Mouse (Mus musculus): ENCODE measurements around the gene Psmb8. TPM values are rescaled to one million over a fixed set of nuclear protein-coding genes. Genes with fewer than 3 reads are reported as not detected.
"Not testable (repeated sequence)": the region's sequence is repeated elsewhere in the genome, so short reads cannot be mapped to it uniquely, and the experiment has no call there.

Psmb8 gene
- total RNA-seq, 2 experiments from 2014 or later = 2.2 to 3.4 TPM

- DNase-seq = no peak
- intact Hi-C loops (cut with DNase I) = no loop called here
- TF ChIP-seq CTCF (IDR thresholded peaks at IDR 0.05) = no peak
- no peak overlapping the region for H3K4me3 ChIP-seq
- no peak overlapping the region for H3K27ac ChIP-seq
Measured at GRCm38 (mm10) chr17:34224816-34225215, 27.3 kb downstream of the Psmb8 start.

DNA sequence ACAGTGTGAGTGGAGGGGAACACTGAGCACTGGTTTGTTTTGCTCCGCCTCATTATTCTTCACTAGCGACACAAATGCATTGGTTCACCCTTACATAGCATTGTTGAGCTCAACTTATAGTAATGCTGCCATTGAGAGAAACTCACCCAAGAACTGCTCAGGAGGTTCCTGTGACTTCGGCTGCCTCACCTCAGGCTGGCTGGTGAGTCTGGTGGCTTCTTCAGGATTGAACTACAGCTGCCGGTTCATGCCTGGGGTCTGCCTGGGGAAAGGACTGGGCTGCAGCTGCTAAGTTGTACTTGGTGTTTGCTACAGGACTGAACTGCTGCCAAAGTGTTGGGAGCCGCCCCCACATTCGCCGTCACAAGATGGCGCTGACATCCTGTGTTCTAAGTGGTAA lies 27.9 kb downstream of the Psmb8 start:
- H3K27ac ChIP-seq = no peak overlapping the region
- intact Hi-C loops (cut with DNase I) = no loop called here
- no peak for DNase-seq
- no peak for TF ChIP-seq CTCF (IDR thresholded peaks at IDR 0.05)
- no peak overlapping the region for H3K4me3 ChIP-seq

DNA sequence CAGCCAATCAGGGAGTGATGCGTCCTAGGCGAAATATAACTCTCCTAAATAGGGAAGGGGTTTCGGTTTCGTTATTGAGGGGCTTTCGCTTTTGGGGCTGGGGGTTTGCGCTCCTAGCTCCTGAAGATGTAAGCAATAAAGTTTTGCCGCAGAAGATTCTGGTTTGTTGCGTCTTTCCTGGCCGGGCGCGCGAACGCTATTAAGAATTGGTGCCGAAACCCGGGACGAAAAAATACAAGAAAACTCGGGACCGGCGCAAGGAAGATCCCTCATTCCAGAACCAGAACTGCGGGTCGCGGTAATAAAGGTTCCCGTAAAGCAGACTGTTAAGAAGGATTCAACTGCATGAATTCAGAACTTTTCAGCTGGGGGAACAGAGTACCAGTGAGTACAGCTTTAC lies 28.4 kb downstream of the Psmb8 start:
- H3K4me3 ChIP-seq; DNase-seq; intact Hi-C loops (cut with DNase I); H3K27ac ChIP-seq: not testable (repeated sequence)

GRCm38 (mm10) chr17:34230971-34231370 lies 33.5 kb downstream of the Psmb8 start:
- H3K4me3 ChIP-seq, H3K27ac ChIP-seq, DNase-seq: not testable (repeated sequence)
- intact Hi-C loops (cut with DNase I) = loop anchor here (10.0 kb wide), 1 partner anchor 126 kb away; no protein-coding TSS in a partner anchor

- intact Hi-C loops (cut with DNase I) = loop anchor here (10.0 kb wide), 1 partner anchor 127 kb away; no protein-coding TSS in a partner anchor
- DNase-seq, H3K4me3 ChIP-seq: not testable (repeated sequence)
Measured at GRCm38 (mm10) chr17:34232021-34232420, 34.5 kb downstream of the Psmb8 start.

GRCm38 (mm10) chr17:34234926-34235325 lies 37.4 kb downstream of the Psmb8 start:
- intact Hi-C loops (cut with DNase I) = loop anchor here (1.0 to 10.0 kb wide), 2 partner anchors 65 to 130 kb away; no protein-coding TSS in a partner anchor
- Histone ChIP-seq H3K4me3 (no peak overlapping the region), H3K27ac (peak overlapping the region; percentile 46; the same call in 1 of the 2 replicates)
- TF ChIP-seq CTCF (IDR thresholded peaks at IDR 0.05) = peak; percentile 97
- peak; percentile 83 for DNase-seq

More at GRCm38 (mm10) chr17:34232021-34232420, 34.5 kb downstream of the Psmb8 start:
- H3K27ac ChIP-seq = not testable (repeated sequence)

- no peak for DNase-seq
- H3K4me3 ChIP-seq = no peak overlapping the region
- intact Hi-C loops (cut with DNase I) = loop anchor here (10.0 kb wide), 1 partner anchor 132 kb away; no protein-coding TSS in a partner anchor
- no peak for TF ChIP-seq CTCF (IDR thresholded peaks at IDR 0.05)
- no peak overlapping the region for H3K27ac ChIP-seq
Measured at GRCm38 (mm10) chr17:34236691-34237090, 39.2 kb downstream of the Psmb8 start.

GRCm38 (mm10) chr17:34237741-34238140 lies 40.2 kb downstream of the Psmb8 start:
- intact Hi-C loops (cut with DNase I) = loop anchor here (10.0 kb wide), 1 partner anchor 133 kb away; no protein-coding TSS in a partner anchor
- no peak for TF ChIP-seq CTCF (IDR thresholded peaks at IDR 0.05)
- DNase-seq = no peak
- no peak overlapping the region for H3K27ac ChIP-seq
- no peak overlapping the region for H3K4me3 ChIP-seq

- Histone ChIP-seq H3K4me3 (peak within 1 kb of the TSS; percentile 26), H3K27ac (peak within 1 kb of the TSS; percentile 71)
- TF ChIP-seq CTCF (IDR thresholded peaks at IDR 0.05) = no peak
- intact Hi-C loops (cut with DNase I) = loop anchor here (10.0 kb wide), 1 partner anchor 134 kb away; no protein-coding TSS in a partner anchor
- DNase-seq = no peak
Measured at GRCm38 (mm10) chr17:34238706-34239105, 41.2 kb downstream of the Psmb8 start, which contains the start of gene H2-Ob. Gene H2-Ob, plus strand, starts transcription at chr17:34238903.

DNA sequence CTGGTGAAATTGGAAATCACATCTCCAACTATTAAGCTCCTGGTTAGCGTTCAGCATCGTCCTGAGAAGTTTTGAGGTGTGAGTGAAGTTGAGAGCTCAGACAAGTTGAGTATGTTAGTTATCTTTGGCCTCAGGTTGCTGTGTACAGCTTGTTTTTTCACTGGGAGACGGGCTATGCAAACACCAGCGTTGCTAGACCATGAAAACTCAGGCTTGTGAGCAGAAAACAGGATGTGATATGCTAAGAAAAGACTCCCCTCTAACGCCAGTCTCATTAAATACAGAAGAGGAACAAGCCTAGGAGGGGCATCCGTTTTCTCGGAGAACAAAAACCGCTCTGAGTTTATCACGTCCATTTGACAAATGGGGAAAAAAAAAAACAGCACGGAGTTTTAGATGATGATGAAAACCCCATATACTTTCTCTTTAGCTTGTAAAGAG lies 42.1 kb downstream of the Psmb8 start:
- TF ChIP-seq CTCF (IDR thresholded peaks at IDR 0.05) = no peak
- no peak for DNase-seq
- intact Hi-C loops (cut with DNase I) = loop anchor here (10.0 kb wide), 1 partner anchor 135 kb away; no protein-coding TSS in a partner anchor
- Histone ChIP-seq H3K4me3 (peak overlapping the region; percentile 49), H3K27ac (peak overlapping the region; percentile 71)

DNA sequence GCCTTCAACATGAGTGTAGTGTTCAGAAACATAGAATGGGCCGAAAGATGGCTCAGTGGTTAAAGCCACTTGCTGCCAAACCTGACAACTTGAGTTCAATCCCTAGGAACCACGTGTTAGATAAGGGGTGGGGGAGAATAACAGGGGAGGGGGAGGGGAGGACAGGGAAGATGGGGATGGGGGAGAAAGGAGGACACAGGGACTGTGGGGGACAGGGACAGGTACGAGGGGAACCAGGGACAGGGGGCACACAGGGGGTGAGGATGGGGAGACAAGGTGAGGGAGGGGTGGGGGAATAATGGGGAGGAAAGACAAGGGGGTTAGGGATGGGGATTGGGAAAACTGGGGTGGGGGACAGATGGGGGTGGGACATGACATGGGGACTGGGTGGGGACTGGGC lies 42.8 kb downstream of the Psmb8 start:
- TF ChIP-seq CTCF (IDR thresholded peaks at IDR 0.05) = no peak
- no peak overlapping the region for H3K4me3 ChIP-seq
- intact Hi-C loops (cut with DNase I) = no loop called here
- H3K27ac ChIP-seq = no peak overlapping the region
- no peak for DNase-seq

DNA sequence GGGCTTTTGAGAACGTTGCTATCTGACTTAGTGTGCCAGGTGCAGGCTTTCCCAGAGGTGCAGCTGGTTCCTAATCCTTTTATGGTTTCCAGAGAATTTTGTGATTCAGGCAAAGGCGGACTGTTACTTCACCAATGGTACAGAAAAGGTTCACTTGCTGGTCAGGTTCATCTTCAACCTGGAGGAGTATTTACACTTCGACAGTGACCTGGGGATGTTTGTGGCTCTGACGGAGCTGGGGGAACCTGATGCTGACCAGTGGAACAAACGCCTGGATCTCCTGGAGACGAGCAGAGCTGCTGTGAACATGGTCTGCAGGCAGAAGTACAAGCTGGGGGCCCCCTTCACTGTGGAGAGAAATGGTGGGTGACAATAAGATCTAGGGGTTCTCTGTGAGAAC lies 43.4 kb downstream of the Psmb8 start:
- no peak for TF ChIP-seq CTCF (IDR thresholded peaks at IDR 0.05)
- H3K4me3 ChIP-seq = no peak overlapping the region
- no peak overlapping the region for H3K27ac ChIP-seq
- intact Hi-C loops (cut with DNase I) = no loop called here
- no peak for DNase-seq

GRCm38 (mm10) chr17:34244656-34245055 lies 47.1 kb downstream of the Psmb8 start:
- no peak for TF ChIP-seq CTCF (IDR thresholded peaks at IDR 0.05)
- intact Hi-C loops (cut with DNase I) = no loop called here
- Histone ChIP-seq H3K4me3 (no peak overlapping the region), H3K27ac (no peak overlapping the region)
- DNase-seq = no peak

DNA sequence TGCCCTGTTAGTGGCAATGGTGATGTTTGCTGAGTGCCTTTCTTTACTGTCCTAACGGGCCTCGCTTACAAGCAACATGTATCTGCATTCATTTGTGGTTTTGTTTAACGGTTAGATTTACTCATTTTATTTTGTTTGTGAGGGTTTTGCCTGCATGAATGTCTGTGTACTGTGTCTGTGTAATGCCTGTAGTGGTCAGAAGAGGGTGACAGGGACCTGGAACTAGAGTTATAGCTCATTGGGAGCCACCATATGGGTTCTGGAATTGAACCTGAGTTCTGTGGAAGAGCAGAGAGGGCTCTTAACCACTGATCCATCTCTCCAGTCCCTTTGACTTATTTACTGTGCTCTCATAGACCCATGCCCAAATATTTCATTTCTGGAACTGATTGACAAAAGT lies 49.5 kb downstream of the Psmb8 start:
- no peak for DNase-seq
- H3K27ac ChIP-seq = no peak overlapping the region
- no peak for TF ChIP-seq CTCF (IDR thresholded peaks at IDR 0.05)
- intact Hi-C loops (cut with DNase I) = no loop called here
- no peak overlapping the region for H3K4me3 ChIP-seq

Measured in gastrocnemius, adult 2 months (tissue).